Mouse (Mus musculus): ENCODE results near the gene Lta.

Lta gene

DNA sequence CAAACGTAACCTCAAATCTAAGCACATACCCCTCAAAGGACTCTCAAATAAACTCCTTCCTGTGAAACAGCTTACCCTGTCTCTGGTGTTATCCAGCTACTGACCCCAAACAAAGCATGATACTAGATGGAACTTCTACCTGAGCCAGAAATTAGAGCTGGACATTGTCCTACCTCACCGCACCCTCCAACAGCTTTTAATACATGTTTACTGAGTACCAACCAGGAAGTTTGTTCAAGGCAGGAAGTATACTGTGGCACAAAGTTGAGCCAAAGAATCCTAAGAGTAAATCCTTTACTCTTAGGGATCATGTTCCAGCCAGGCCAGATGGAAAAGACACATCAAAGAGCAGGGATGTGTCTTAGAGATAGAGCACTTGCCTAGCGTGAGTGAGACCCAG is 5.4 kb upstream of the Lta start:
- in situ Hi-C loops (cut with MboI): no loop called here

DNA sequence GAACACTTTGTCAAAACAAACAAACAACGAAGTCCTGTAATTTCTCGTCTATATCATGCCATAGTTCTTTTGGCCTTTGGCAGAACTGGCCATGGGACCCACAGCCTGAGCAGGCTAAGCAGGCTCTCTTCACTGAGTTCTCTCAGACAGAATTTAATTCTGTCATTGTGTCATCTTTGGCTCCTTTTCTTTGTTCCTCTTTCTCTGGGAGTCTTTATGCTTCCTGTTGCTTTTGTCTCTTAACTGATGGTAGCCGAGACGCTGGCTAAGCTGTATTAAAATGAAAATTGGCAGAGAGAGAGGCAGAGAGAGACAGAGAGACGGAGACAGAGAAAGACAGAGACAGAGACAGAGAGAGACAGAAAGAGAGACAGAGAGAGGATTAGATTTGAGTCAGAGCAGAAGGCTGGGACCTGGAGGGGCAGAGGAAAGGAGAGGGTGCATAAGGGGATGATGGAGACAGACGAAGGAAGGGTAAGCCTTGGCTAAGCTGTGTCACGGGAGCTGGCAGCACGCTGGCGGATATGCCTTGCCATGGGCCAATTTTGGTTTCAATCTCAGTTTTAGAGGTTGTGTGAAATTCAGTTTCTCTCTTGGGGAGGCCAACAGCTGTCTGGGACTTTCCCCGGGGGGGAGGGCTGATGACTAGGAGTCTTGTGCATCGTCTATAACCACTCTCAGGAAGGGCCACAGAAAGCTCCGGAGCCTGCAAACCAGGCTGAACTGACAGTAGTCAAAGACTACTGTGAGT is 4.8 kb upstream of the Lta start:
- in situ Hi-C loops (cut with MboI): no loop called here

DNA sequence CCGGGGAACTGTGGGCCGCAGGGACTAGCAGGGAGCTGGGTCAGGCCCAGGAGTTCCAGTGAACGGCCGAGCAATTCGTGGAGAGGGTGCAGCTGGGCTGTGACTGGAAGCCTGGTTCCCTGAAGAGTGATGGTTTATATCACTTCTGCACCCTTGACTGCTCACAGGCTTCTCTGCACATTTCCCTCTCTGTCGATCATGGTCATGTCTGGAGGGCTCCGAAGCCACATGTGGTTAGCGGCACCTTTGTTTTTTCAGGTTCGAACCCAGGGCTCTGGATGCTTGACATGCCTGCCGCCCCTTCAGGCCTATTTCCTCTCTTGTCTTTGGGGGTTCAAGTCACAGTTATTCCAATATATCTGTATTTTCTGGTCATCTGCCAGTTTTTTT is 224 bp upstream of the Lta start:
- in situ Hi-C loops (cut with MboI): no loop called here

DNA sequence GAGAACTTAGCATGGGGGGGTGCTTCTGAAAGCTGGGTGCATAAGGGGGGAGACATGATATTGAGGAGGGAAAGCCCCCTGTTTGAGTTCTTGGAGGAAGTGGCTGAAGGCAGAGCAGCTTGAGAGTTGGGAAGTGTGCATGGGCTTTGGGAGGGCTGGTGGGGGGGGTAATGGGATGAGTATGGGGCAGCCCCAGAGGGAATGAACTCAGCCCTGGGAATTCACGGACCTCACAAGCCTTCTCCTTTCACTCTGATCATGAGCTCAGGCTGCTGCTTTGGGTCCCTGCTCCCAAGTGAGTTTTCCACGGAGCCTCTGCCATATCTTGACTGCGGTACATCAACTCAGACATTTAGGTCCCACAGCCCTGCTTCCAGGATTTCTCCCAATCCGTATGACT is 2.7 kb downstream of the Lta start:
- in situ Hi-C loops (cut with MboI): no loop called here

DNA sequence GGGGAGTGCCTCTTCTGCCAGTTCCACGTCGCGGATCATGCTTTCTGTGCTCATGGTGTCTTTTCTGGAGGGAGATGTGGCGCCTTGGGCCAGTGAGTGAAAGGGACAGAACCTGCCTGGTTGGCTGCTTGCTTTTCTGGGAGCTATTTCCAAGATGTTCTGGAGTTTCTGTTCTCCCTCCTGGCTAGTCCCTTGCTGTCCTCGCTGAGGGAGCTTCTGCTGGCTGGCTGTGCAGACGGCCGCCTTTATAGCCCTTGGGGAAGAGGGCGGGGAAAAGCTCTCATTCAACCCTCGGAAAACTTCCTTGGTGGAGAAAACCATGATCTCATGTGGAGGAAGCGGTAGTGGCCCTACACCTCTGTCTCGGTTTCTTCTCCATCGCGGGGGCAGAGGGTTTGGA is 3.4 kb downstream of the Lta start, which contains the start of gene Tnf:
Gene Tnf (minus strand): TSS at position 221 of the 400 bp plus-strand sequence.
- in situ Hi-C loops (cut with MboI): no loop called here

DNA sequence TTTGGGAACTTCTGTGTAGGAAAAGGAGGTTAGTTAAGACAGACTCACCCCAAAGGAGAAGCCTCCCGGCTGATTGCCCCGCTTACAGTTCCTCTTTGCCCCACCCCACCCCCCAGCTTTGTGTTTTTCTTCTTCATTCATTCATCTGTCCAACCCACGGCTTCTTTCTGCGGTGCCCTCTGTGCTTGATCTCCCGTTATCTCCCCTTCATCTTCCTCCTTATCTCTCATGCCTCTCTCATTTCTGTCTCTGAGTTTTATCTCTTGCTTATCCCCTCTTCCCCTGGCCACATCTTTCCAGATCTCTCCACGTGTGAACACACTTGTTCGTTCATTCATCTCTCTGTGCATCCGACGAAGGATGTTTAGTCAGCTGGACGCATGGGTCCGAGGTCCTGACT is 4.0 kb downstream of the Lta start:
- in situ Hi-C loops (cut with MboI): no loop called here

DNA sequence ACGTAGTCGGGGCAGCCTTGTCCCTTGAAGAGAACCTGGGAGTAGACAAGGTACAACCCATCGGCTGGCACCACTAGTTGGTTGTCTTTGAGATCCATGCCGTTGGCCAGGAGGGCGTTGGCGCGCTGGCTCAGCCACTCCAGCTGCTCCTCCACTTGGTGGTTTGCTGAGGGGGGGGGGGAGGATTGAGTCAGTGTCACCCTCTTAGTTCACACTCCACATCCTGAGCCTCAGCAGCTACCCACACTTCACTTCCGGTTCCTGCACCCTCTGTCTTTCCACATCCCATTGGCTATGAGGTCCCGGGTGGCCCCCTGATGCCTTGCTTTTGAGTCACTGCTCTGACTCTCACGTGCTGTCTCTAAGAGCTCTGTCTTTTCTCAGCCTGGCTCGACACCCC is 4.8 kb downstream of the Lta start:
- in situ Hi-C loops (cut with MboI): no loop called here

DNA sequence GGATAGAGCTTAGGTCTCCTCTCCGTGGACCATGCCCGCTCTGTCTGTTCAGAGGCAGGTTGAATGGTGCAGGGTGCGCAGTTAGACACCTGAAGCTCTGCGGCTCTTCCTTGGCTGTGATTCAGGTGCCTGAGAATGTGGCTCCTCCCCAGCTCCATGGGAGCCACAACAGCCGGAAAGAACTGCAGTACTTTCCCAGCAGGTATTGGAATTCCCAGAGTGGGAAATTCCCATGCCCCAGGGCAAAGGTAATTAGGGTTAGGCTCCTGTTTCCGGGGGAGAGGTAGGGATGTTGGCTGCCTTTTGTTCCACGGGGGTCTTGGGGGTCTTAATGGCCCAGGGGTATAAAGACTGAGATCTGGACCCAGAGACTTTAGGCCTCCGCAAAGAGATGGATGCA is 6.2 kb downstream of the Lta start:
- in situ Hi-C loops (cut with MboI): no loop called here

DNA sequence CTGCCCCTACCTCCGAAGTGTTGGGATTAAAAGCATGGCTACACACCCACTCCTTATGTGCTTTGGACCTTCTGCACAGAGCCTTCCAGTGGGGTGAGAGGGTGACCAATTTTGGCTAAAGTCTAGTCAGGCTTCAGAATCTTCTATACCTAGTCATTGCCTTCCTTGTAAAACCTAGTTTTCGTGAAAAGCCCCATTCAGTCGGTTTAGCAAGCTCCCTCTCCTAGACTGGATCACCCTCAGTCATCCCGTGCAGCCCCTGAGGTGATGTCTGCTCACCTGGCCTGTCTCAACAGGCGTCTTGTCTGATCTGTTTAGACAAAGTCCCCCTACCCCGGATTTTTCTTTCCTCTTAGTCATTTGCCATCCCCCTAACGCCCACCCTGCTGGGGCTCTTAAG is 7.1 kb downstream of the Lta start:
- in situ Hi-C loops (cut with MboI): no loop called here

DNA sequence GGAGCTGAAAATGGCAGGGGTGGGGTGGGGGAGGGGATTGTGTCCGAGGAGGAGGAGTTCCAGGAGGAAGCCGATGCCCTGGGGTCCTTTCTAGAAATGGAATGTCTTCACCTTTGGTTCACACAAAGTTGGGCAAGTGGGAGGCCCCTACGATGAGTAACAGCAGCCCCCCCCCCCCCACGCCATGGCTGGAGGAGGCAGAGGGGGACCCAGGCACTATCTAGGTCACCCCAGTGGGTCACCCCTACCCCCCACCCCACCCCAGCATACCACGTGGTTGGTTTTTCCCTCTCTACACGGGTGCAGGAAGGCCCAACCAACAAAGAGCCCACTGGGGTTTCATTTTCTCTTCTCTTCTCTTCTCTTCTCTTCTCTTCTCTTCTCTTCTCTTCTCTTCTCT is 8.0 kb downstream of the Lta start:
- in situ Hi-C loops (cut with MboI): no loop called here

DNA sequence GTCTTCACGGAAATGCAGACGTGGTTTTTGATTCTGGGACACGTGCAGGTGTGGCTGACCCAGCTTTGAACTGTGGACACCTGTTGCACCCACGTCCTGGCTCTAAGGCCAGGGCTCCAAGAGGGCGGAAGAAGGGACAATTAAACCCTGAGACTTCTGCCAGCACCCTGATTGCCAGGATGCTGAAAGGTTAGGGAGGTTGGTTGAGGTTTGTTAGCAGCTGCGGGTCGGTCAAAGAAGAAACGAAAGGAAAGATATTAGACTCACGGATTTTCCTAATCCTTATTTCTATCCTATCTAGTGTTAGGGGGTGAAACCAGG is 8.9 kb downstream of the Lta start:
- in situ Hi-C loops (cut with MboI): no loop called here

DNA sequence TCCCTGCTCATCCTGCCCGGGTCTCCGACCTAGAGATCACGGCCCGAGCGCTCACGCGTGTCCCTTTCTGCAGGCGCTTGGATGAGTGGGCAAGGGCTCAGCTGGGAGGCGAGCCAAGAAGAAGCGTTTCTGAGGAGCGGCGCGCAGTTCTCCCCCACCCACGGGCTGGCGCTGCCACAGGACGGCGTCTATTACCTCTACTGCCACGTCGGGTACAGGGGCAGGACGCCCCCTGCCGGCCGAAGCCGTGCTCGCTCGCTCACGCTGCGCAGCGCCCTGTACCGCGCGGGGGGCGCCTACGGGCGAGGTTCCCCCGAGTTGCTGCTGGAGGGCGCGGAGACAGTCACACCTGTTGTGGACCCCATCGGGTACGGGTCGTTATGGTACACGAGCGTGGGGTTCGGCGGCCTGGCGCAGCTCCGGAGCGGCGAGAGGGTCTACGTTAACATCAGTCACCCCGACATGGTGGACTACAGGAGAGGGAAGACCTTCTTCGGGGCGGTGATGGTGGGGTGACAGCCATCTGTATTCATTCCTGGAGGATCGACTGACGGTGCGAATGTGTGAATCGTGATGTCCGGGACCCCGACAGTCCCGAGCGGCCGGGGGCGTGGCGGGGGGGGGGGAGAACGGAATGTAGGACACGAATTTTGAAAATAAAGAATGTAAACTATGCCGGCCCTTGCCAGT is 9.4 kb downstream of the Lta start:
- in situ Hi-C loops (cut with MboI): no loop called here

DNA sequence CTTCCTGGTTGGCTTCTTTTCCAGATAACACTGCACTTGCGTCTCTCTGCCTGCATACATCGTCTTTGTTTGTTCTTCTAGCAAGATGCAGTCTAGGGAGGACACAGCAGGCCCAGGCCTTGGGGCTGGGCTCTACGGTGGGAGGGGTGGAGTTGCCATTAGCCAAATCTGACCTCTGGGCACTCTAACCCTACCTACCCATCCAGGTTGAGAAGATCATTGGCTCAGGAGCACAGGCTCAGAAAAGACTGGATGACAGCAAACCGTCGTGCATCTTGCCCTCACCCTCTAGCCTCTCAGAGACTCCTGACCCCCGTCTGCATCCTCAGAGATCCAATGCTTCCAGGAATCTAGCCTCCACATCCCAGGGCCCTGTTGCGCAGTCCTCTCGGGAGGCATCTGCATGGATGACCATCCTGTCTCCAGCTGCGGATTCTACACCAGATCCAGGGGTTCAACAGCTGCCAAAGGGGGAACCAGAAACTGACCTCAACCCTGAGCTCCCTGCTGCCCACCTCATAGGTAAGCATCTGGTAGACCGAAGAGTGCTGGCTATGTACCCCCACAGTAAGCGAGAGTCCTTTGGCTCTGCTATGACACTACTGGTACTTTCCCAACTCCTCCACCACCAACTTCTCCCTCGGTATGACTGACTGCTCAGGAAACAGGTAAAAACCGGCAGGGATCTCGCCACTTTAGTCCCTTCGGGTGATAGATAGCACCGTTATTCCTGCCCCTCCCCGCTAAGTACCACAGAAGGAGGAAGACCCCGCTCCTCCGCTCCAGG is 10.1 kb downstream of the Lta start:
- in situ Hi-C loops (cut with MboI): no loop called here

DNA sequence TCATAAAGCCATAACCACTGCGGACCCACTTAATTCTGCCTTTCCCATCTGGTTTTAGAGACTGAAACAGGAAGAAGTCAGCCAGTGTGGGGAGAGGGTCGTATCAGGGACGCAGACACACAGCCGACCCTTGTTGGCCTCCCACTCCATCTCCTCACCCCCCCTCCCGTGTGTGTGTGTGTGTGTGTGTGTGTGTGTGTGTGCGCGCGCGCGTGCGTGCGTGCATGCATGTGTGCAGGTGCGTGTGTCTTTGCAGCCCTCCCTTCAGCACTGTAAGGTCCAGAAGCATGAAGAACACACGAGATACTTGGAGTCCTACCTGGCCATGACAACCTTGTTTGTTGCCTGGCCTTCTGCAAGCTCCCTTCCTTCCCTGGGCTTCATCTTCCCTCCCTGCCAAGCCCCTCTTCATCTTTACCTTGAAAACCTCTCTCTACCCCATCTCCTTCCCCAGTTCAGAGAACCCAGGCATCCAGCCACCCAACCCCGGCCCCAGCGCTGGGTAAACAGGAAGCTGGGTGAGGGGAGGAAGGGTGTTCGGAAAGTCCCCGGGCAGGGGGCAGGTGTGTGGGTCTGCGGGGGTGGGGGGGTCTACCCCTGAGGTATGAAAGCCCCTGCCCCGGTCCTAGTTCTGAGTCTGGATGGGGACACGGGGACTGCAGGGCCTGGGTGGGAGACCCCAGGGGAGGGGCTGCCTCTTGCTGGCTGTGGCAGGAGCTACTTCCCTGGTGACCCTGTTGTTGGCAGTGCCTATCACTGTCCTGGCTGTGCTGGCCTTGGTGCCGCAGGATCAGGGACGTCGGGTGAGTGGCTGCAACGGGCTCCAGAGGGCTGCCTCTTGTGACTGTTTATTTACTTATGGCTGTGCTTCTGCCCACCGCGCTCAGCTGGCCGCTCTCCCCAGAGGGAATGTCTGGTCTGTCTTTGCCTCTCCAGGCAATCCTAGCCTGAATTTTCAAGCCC is 11.0 kb downstream of the Lta start, which contains the start of gene Ltb:
Gene Ltb (plus strand): TSS at position 559 of the 963 bp plus-strand sequence.
- in situ Hi-C loops (cut with MboI): no loop called here

DNA sequence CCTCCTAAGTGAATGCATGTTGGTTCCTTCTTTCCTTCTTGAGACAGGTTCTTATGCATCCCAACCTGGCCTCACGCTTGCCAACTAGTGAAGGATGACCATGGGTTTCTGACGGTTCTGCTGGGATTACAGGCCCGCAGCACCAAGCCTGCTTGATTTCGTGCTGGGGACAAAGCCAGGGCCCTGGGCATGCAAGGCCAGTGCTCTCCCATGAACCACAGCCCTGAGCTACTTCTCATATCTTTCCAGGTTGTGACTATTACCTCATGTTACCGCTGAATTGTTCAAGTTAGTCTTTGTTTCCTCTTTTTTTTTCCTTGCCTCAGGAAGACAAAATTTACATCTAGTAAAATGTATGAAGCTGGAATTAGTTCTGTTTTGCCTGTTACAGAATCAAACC is 12.2 kb downstream of the Lta start:
- in situ Hi-C loops (cut with MboI): no loop called here

DNA sequence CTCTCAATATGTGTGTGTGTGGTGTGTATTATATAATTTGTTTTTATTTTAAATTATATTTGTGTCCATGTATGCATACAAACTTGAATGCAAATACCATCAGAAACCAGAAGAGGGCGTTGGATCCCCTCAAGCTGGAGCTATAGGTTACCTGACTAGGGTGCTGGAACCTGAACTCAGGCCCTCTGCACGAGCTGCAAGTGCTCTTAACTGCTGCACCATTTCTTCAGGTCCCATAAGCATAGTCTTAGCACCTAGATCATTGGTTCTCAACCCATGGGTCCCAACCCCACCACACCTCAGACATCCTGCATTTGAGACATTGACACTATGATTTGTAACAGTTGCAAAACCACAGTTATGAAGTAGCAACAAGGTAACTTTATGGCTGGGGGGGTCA is 13.4 kb downstream of the Lta start:
- in situ Hi-C loops (cut with MboI): no loop called here

DNA sequence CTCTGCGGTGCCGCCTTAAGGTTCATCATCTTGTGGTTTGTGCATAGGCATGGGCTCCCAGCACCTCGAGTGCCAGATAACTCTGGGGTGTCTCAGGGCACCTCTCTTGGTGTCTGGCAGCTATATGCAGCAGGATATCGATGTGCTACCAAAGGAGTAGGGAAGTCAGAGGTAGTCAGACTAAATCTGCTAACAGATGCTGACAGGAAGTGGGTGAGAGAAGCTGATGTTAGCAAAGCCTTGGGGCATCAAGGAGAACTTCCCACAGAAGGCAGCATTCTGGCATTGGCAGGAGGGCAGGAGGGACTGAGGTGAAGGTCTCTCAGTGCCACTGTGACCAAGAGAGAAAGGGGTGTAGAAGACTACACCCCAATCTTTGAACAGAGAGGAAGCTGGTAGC is 15.1 kb downstream of the Lta start:
- in situ Hi-C loops (cut with MboI): no loop called here

DNA sequence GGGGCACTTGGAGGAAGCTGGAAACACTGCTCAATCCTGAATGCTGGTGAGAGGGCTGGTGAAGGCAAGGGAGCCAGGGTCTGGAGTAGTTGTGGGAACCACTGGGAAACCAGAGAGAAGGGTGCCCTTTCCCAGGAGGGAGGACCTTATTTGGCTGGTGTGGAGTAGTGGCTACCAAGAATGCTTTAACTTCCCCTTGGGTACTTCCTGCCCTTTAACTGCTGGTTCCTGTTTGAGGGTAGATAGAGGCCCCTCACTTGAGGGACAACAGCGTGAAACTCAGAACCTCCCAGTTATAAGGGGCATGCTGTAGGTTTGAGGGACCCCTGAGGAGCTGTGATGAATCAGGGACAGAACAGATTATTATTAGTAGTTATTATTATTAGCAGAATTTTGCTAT is 16.0 kb downstream of the Lta start:
- in situ Hi-C loops (cut with MboI): no loop called here

DNA sequence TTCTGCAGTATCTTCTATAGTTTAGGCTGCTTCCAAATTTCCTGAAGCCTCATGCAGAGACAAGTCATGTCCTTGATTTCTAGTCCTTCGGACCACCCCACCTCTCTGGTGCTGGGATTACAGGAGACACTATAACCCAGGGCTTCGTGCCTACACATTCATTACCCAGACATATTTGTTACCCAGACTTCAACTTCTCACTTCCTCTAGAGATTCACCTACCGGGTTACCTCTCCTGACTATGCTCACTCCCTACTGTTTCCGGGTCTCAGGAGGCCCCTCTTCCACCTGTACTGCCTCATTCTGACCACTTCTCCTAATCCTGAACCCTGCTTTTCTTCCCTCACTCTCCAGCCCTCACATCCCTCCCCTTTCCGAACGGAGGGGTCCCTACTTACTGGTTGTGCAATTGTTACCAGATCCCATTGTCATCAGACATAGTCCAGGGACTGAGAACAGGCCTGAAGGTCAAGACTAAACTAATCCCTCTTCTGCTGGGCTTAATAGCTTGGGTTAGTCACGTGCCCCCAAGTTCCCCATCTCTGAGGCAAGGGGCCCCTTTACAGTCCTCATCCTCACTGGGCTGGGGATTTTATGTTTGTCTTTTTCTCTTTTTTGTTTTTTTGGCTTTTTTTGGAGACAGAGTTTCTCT is 17.1 kb downstream of the Lta start, which contains the start of gene Lst1:
Gene Lst1 (minus strand): TSS at position 481 of the 652 bp plus-strand sequence.
- in situ Hi-C loops (cut with MboI): no loop called here

DNA sequence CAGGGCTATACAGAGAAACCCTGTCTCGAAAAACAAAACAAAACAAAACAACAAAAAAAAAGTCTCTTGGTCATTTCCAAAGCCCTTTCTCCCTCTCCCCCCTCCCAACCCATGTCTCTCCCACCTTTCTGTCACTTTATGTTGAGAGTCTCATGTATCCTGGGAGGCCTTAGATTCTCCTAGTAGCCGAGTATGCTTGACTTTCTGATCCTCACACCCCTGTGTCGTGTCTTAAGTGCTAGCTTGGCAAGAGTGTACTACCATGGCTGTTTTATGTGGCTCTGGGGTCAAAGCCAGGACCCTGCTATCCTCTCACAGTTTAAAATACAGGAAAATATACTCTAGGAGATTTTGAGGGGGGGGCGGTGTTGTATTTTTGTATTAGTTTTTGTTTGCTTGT is 17.8 kb downstream of the Lta start:
- in situ Hi-C loops (cut with MboI): no loop called here

DNA sequence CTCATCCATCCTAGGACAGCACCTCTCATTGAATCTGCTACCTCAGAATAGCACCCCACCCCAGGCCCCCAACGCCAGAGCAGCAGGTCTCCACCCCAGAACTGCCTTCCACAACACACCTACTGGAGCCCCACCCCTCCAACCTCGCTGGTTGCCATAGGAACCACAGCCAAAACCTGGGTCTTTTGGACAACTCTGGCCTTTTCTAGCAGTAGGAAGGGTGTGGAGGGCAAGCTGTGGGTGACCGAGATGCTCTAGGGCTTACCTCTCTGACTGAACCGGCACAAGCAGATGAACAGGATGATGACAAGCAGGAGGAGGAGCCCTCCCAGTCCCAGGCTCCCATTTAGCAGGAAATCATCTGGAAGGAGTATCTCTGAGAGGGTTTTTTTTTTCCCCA is 18.5 kb downstream of the Lta start:
- in situ Hi-C loops (cut with MboI): no loop called here

Measured in mature B cell (primary cell).